16 mouse cellular contexts compared by ENCODE assay signal in genomic region chr1:142973387-142973786, GRCm38 (mm10).
"Had no signal": no experiment of that assay in that cellular context is flagged by ENCODE, and none has a peak within 500 bp of the region (broad histone marks: within the 10 kb centered on the region; RNA-seq: fewer than 3 reads in every experiment).

No protein-coding gene starts in this region.

- H3K9me3 ChIP-seq: megakaryocyte, embryonic 14.5 days; midbrain, embryonic 13.5 days; midbrain, embryonic 15.5 days; neural tube, embryonic 12.5 days; stomach, embryonic 15.5 days had no signal

- DNase-seq: lung, adult 18-20 months; lung, embryonic 14.5 days; lung, postnatal 10 days; lung, postnatal 36 days; right cerebral cortex, postnatal 14 days; thymus, adult 2 months; thymus, postnatal 25 days; thymus, postnatal 4 days had no signal

- H3K27me3 ChIP-seq: megakaryocyte, embryonic 14.5 days; midbrain, embryonic 13.5 days; midbrain, embryonic 15.5 days; neural tube, embryonic 12.5 days; stomach, embryonic 15.5 days had no signal

- ATAC-seq: midbrain, embryonic 13.5 days; midbrain, embryonic 15.5 days had no signal

- H3K9ac ChIP-seq: lung, embryonic 14.5 days; midbrain, embryonic 13.5 days; midbrain, embryonic 15.5 days; neural tube, embryonic 12.5 days; stomach, embryonic 15.5 days had no signal

- H3K4me2 ChIP-seq: lung, embryonic 14.5 days; midbrain, embryonic 11.5 days; midbrain, embryonic 13.5 days; midbrain, embryonic 15.5 days; neural tube, embryonic 12.5 days; stomach, embryonic 15.5 days had no signal

- H3K4me3 ChIP-seq: megakaryocyte, embryonic 14.5 days; midbrain, embryonic 13.5 days; midbrain, embryonic 15.5 days; neural tube, embryonic 12.5 days; stomach, embryonic 15.5 days had no signal

- H3K36me3 ChIP-seq: midbrain, embryonic 13.5 days; midbrain, embryonic 15.5 days; neural tube, embryonic 12.5 days; stomach, embryonic 15.5 days had no signal

- H3K27ac ChIP-seq: macrophage; midbrain, embryonic 13.5 days; midbrain, embryonic 15.5 days; neural tube, embryonic 12.5 days; stomach, embryonic 15.5 days; stomach, postnatal 0 days had no signal

- H3K4me1 ChIP-seq: megakaryocyte, embryonic 14.5 days; midbrain, embryonic 13.5 days; midbrain, embryonic 15.5 days; neural tube, embryonic 12.5 days; stomach, embryonic 15.5 days had no signal
